Mouse (Mus musculus) gastrocnemius, postnatal 10 days (tissue): Measurements from ENCODE around the gene Nop9. TPM values are rescaled to one million over a fixed set of nuclear protein-coding genes. Genes with fewer than 3 reads are reported as not detected.

Experiments used
- DNase-seq: peaks from one replicate; pipeline ENCODE4 v3.0.0; 2021; ENCODE audit warnings: mixed read lengths
- total RNA-seq, 2 experiments: library from RNA; stranded (reverse); gene quantifications; 2 replicates each; pipeline ENCODE4 v1.2.3; 2021

Nop9 gene
- total RNA-seq, 2 experiments from 2014 or later: 13.4 to 15.2 TPM

GRCm38 (mm10) chr14:55727889-55728685 lies 17.4 kb upstream of the Nop9 start:
- no peak for DNase-seq

GRCm38 (mm10) chr14:55730116-55730515 lies 15.4 kb upstream of the Nop9 start:
- no peak for DNase-seq

- no peak for DNase-seq
These were observed 14.9 kb upstream of the Nop9 start for GRCm38 (mm10) chr14:55730531-55731032.

- no peak for DNase-seq
These were observed 11.6 kb upstream of the Nop9 start for GRCm38 (mm10) chr14:55733889-55734288.

GRCm38 (mm10) chr14:55734869-55735268 lies 10.6 kb upstream of the Nop9 start:
- no peak for DNase-seq

GRCm38 (mm10) chr14:55735334-55735733 lies 10.2 kb upstream of the Nop9 start:
- no peak for DNase-seq

GRCm38 (mm10) chr14:55735758-55736157 lies 9.7 kb upstream of the Nop9 start:
- no peak for DNase-seq

GRCm38 (mm10) chr14:55737086-55737687 lies 8.3 kb upstream of the Nop9 start:
- DNase-seq: no peak

- DNase-seq: peak; percentile 87
These were observed 1.8 kb upstream of the Nop9 start for GRCm38 (mm10) chr14:55743711-55744110.

GRCm38 (mm10) chr14:55745861-55746237 lies 356 bp downstream of the Nop9 start:
- no peak for DNase-seq

- DNase-seq: no peak
These were observed 1.8 kb downstream of the Nop9 start for GRCm38 (mm10) chr14:55747051-55747847.

- DNase-seq: no peak
These were observed 12.1 kb downstream of the Nop9 start for GRCm38 (mm10) chr14:55757566-55757965.

GRCm38 (mm10) chr14:55758363-55758784 lies 12.9 kb downstream of the Nop9 start, which contains the start of gene Cideb:
Gene Cideb, minus strand, starts transcription at chr14:55758458.
- no peak for DNase-seq

GRCm38 (mm10) chr14:55760156-55760555 lies 14.7 kb downstream of the Nop9 start:
- peak; percentile 85 for DNase-seq

- DNase-seq: no peak
These were observed 15.7 kb downstream of the Nop9 start, which contains the start of gene Ltb4r2 for GRCm38 (mm10) chr14:55761163-55761562. Gene Ltb4r2, plus strand, starts transcription at chr14:55761428.

GRCm38 (mm10) chr14:55762001-55762821 lies 16.7 kb downstream of the Nop9 start:
- peak; percentile 68 for DNase-seq

GRCm38 (mm10) chr14:55763166-55763565 lies 17.7 kb downstream of the Nop9 start:
- no peak for DNase-seq

- DNase-seq: no peak
These were observed 20.2 kb downstream of the Nop9 start, which contains the start of gene Ltb4r1 for GRCm38 (mm10) chr14:55765696-55766095. Gene Ltb4r1, plus strand, starts transcription at chr14:55765962.

GRCm38 (mm10) chr14:55767519-55768414 lies 22.3 kb downstream of the Nop9 start:
- peak; percentile 62 for DNase-seq

GRCm38 (mm10) chr14:55768555-55768954 lies 23.1 kb downstream of the Nop9 start:
- DNase-seq: no peak
